Mouse (Mus musculus) brain, embryonic 14.5 days (tissue): ENCODE measurements at regions not wholly inside any gene's neighbourhood (a gene's known extent, or its start where the extent isn't known, plus 50 kb on each side); places are given as distances from the start of the nearest gene placed in this dataset.

ENCODE experiments used
- CTCF ChIP-seq: fragments of 200-500 bp; IDR thresholded peaks from 2 replicates; pipeline ENCODE4 v1.5.1; 2012; ENCODE audit warnings: inconsistent platforms, mild to moderate bottlenecking, moderate library complexity, borderline replicate concordance; ENCODE audit not compliant: insufficient read depth, insufficient read length; ENCODE audit errors: extremely low read depth
- POLR2A ChIP-seq: fragments of 200-500 bp; IDR thresholded peaks from 2 replicates; pipeline ENCODE4 v1.6.1; 2012; ENCODE audit warnings: mild to moderate bottlenecking, inconsistent platforms, borderline replicate concordance; ENCODE audit not compliant: poor library complexity, insufficient read depth, insufficient read length, severe bottlenecking; ENCODE audit errors: extremely low read depth

GRCm38 (mm10) chr14:118321083-118321482, 54.3 kb downstream of the Gm9376 start:
- no peak for TF ChIP-seq POLR2A
- TF ChIP-seq CTCF = no peak
